Mouse (Mus musculus): Measurements from ENCODE around the gene Mcm2.
A peak's percentile ranks its signal among the peaks of the same experiment; 100 is the strongest.

Gene Mcm2

DNA sequence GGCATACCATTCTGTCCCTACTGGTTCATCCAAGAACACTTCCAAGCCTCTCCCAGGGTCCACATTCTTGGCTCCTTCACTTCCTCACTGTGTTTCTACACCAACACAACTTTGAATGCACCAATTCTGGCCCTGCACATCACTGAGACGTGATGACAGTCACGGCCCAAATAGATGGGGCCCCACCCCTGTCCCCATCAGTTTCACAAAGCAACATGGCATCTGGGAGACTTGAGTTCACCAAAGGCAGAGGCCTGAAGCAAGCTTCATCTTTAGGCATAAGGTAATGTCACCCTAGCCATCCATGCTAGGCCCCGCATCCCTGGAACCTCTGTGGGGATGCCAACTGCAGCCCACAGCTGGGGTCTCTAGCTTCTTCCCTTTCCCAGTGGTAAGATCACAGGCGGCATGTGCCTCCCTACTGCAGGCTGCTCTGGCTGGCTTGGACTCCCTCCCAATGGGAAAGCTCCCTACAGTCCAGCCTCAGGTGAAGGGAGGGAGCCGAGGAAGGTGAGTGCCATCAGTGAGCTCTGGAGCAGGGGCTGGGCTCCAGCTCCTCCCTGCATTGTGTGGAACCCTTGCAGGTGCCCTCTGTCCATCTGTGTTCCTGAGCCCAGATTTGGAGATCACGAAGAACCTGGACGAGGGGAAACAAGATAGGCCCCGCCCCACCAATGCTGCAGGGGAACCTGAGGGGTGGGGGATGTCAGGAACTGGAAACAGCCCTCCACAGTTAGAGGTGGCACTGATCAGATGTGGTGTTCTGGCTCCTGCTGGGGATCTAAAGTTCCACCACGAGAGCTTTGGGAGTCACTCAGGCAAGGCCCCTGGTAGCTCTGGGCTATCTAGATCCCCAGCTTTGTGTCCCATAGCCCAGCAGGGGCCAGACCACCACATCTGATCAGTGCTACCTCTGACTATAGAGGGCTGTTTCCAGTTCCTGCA, 54.5 kb downstream of the Mcm2 start:
- no peak for DNase-seq

- no peak for DNase-seq
These were observed 55.3 kb downstream of the Mcm2 start for GRCm38 (mm10) chr6:88843241-88843640.

GRCm38 (mm10) chr6:88842731-88843151, 55.8 kb downstream of the Mcm2 start:
- DNase-seq, result peak; percentile 57

DNA sequence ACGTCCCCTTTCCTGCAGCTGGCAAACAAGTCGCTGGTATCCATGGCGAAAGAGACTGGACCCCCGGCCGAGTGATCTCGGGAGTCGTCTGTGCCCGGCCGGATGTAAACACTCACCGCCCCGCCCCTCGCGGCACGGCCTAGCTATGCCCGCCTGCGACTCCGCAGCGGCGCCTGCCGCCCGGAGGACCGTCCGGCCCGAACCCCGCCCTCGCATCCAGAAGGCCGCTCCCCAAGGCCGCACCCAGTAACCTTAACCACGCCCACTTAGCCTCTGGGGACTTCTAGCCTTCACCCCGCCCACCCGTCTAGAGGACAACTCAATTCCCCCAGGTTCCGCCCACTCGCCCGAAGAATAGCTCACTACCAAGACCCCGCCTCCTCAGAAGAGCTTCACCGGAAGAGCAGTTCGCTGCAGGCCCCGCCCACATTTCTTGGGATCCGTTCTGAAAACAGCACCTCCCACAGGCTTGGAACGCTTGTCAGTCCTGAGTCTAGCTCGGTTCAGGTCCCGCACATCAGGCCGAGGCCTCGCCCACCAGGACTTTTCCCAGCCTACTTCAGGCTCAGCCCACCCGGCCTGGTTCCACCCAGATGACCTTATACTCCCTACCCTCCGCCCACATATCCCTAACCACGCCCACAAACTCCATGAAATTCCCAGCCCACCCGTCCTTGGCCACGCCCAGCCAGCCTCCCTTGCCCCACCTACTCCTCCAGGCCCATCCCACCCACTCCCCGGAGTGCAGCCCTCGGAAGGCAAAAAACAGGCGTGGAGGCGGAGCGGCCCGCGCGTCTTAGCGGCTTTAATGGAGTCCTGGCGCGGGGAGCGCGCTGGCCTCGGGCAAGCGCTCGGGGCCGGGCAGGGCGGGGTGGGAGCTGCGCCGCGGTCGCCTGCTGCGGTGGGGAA, 56.5 kb downstream of the Mcm2 start, which contains the start of gene Abtb1:
Abtb1 (minus strand) TSS at position 204 of the 909 bp plus-strand sequence.
- peak; percentile 99 for DNase-seq

DNA sequence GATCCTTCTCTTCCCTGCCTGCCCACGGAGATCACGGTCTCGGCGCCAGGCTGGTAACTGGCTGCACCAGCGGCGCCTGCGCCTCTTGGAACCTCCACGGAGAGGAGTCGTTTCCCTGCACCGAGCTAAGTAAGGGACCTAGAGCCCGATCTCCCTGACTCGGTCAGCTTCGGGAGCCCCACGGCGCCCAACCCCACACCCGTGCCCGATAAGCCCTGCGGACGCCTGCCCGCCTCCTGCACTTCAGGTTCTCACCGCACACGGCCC, 57.1 kb downstream of the Mcm2 start:
- no peak for DNase-seq

DNA sequence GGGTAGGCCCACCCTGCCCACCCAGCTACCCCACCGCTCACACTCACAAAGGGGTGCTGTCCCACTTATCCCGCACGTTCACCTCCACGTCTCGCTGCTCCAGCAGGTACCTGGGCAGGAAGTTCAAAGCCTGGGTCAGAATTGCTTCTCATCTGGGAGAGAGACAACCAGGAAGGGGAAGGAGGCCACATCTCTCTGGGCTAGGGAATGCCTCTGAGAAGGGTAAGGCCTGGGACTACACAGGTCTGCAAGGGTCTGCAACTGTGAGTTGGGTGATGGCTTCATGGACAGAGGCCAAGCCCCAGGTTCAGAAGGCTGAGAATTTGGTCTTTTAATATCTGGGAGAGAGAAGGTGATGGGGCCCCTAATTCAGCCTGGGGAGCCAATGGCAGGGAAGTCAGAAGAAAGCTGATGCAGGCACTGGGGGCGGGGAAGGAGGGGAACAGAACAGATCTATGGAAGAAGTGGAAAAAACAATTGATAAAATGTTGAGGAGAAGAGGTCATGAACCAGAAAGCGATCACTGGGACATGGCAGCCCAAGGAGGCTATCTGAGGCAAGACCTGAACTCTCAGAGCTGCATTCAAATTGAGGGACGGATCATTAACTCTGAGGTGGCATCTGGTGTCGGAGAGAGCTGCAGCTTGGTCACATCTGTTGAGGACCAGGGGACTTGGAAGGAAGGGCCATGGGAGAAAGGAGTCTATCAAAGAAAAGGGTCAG, 57.6 kb downstream of the Mcm2 start:
- no peak for DNase-seq

DNA sequence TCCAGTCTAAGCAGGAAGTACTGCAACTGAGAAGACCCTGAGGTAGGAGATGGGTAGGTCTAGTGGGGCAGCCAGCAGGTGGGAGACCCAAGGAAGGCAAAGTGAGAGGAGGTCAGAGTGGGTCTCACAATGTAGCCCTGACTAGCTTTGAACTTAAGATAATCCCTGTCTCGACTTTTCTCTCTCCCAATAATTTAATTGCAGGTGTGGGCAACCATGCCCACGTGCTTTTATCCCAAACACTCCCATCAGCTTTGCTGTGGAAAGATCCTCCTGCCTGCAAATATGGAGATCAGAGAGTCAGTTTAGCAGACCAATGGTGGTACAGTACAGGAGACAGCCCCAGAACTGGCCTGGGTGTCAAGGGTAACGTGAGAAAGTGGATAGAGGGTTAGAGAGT, 58.4 kb downstream of the Mcm2 start:
- no peak for DNase-seq

- no peak for DNase-seq
These were observed 59.2 kb downstream of the Mcm2 start for GRCm38 (mm10) chr6:88839135-88839970.

DNA sequence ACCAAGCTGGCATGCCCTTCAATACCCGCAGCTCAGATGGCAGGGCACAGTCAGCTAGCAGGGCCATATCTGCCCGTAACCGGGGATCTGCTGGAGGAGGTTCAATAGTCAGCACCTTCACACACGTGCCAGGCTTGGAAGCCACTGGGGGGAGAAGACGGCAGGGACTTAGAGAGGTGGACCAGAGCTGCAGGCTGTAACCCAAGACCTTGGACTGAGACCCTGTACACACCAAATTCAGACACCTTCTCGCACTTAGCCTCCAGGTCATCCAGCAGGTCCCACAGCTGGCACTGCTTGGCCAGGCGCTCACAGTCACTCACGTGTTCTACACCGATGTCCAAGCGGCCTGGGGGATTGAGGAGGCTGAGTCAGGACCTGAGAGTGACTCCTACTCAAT, 60.0 kb downstream of the Mcm2 start:
- DNase-seq, result no peak

DNA sequence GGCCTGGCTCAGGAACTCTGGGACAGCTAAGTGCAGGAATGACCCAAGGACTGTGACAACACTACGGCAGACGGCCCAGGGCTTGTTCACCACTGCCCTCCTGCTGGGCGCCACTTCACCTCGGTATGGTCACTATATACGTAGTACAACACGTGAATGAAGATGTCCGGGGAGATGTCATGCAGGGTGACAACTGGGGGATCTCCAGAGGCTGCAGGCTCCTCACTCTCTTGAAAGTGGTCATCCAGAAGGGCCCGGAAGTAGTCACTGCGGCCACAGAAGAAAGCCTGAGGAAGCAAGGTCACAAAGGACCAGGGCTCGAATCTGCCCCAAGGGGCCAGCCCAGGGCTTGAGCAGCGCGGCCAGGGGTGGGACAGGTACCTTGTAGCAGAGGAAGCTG, 60.6 kb downstream of the Mcm2 start:
- DNase-seq, result no peak

GRCm38 (mm10) chr6:88836178-88836819, 62.3 kb downstream of the Mcm2 start:
- no peak for DNase-seq

- DNase-seq, result no peak
These were observed 63.5 kb downstream of the Mcm2 start for GRCm38 (mm10) chr6:88835047-88835446.
